Mouse (Mus musculus) olfactory bulb, adult 2 months (tissue): ENCODE measurements around the gene Ascl1. TPM values are rescaled to one million over a fixed set of nuclear protein-coding genes. Genes with fewer than 3 reads are reported as not detected.

Experiments
- H3K27ac ChIP-seq: fragments of 200-500 bp; 2 replicates; pipeline ENCODE4 v1.5.1; 2012; ENCODE audit warnings: low read depth, low read length; ENCODE audit not compliant: insufficient read depth
- H3K4me1 ChIP-seq: fragments of 200-500 bp; 2 replicates; pipeline ENCODE4 v1.6.1; 2012; ENCODE audit warnings: low read length; ENCODE audit not compliant: control insufficient read depth, insufficient read depth
- H3K4me3 ChIP-seq: fragments of 200-500 bp; 2 replicates; pipeline ENCODE4 v1.5.1; 2012; ENCODE audit warnings: mild to moderate bottlenecking, low read depth, low read length, moderate library complexity; ENCODE audit not compliant: insufficient read depth
- CTCF ChIP-seq: fragments of 200-500 bp; IDR thresholded peaks from 2 replicates; pipeline ENCODE4 v1.5.1; 2012; ENCODE audit warnings: low read depth, mild to moderate bottlenecking, low read length, moderate library complexity; ENCODE audit not compliant: insufficient read depth
- POLR2A ChIP-seq: fragments of 200-500 bp; IDR thresholded peaks from 2 replicates; pipeline ENCODE4 v1.6.1; 2012; ENCODE audit warnings: mild to moderate bottlenecking, low read depth, low read length, moderate library complexity; ENCODE audit not compliant: insufficient read depth
- WGBS: fragments of 180-500 bp; shearing (Covaris S2); methylation state at CpG from one replicate; pipeline ENCODE4 v1.1.7; 2018; 5-methylcytosine and 5-hydroxymethylcytosine counted together
- polyA plus RNA-seq: library from polyadenylated mRNA; stranded (reverse); fragments of >200 nt; gene quantifications from 2 replicates; pipeline ENCODE4 v1.2.4, GENCODE M21; 2012; ENCODE audit warnings: low replicate concordance; ENCODE audit not compliant: missing spikeins, insufficient read depth, insufficient read length

Ascl1 gene
- polyA plus RNA-seq, 1 experiment: not detected

- Histone ChIP-seq H3K4me3 (no peak overlapping the region), H3K4me1 (peaks cover 11% of the 10 kb centered on the region), H3K27ac (no peak overlapping the region)
- WGBS: 98% methylated on average over 3 of the region's 3 CpGs
- no peak for TF ChIP-seq CTCF
- TF ChIP-seq POLR2A: no peak
Measured at GRCm38 (mm10) chr10:87450777-87451176, 42.7 kb downstream of the Ascl1 start.

DNA sequence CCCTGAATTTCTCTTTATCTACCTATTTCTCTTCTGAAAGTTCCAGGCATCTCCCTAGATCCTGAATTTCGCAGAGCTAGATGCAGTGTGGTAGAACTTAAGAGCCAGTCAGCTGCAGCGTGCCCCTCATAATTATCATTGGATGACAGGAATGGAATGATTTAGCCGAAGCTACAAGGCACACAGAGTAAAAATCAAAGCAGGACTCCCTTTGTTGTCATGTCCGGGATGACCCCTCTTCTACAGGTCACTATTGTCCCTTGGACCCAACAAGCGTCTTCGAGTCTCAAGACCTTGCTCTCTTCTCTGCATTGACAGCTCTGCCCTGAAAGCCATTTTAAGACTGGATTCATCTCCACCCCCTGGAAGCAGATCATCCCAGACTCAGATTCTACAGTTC lies 44.1 kb downstream of the Ascl1 start:
- WGBS: 93% methylated on average over 6 of the region's 6 CpGs
- Histone ChIP-seq H3K4me3 (no peak overlapping the region), H3K4me1 (peaks cover 11% of the 10 kb centered on the region), H3K27ac (no peak overlapping the region)
- TF ChIP-seq CTCF: no peak
- TF ChIP-seq POLR2A: no peak

- TF ChIP-seq CTCF: no peak
- TF ChIP-seq POLR2A: no peak
- H3K4me1 ChIP-seq: peaks cover 11% of the 10 kb centered on the region
- no peak overlapping the region for H3K4me3 ChIP-seq
- WGBS: 29% methylated on average over 5 of the region's 5 CpGs
- no peak overlapping the region for H3K27ac ChIP-seq
Measured at GRCm38 (mm10) chr10:87448257-87448656, 45.2 kb downstream of the Ascl1 start.

DNA sequence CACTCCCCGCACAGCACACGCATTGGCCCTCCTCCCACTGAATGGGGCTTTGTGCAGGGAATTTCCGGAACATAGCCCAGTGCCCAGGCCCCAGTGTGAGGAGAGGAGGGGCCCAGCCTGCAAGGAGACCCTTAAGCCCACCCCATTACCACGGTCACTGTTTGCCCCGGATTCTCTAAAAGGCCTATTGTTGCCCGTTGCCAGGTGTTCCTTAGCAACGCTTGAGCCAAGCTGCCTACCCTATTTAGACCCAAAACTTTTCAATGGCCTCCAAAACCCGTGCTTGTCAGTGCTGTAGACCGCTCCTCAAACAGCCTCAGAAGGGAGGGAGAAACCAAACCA lies 45.7 kb downstream of the Ascl1 start:
- no peak overlapping the region for H3K27ac ChIP-seq
- no peak overlapping the region for H3K4me3 ChIP-seq
- 6% methylated on average over 9 of the region's 9 CpGs for WGBS
- peaks cover 11% of the 10 kb centered on the region for H3K4me1 ChIP-seq
- TF ChIP-seq POLR2A: no peak
- no peak for TF ChIP-seq CTCF

DNA sequence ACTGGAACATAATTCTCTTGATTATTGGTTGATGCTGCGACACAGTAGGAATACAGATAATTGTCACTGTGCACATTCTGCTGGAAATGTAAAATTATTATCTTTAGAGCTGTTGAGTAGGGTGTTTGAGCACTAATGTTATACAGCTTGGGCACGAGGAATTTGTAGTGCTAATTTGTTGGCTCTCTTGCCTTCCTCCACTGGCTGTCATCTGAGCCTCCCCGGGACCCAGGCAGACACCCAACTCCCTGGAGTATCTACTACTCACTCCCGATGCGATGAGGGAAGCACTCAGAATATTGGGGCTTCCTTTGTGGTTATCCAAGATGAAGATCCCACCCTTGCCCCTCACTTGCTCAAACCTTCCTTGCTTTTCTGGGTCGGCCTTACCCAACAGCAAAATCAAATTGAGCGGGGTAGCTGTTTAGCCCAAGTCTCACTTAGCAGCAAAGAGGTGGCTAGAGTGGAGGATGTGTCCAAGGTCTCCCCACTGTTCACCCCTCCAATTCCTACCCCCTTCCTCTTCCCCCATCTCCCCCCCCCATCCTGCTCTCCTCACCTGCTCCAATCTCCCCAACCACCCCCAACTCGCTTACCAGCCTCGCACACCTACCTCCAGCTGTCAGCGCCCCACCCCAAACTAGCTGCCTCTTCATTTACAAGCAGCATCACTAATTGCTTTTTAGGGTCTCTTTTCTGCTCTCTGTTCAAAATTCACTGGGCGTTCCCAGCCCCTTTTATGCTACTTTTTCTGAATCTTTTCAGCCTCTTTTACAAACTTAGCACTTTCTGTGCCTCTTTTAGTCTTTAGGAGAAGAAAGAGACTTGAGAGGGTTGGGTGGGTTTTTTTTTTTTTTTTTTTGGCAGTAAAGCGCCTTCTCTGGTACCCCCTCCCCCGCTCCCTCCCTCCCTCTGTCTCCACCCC lies 46.4 kb downstream of the Ascl1 start:
- 0 out of 2 replicates have a peak overlapping the region, but pooled peaks have one; percentile 4 for H3K27ac ChIP-seq
- H3K4me1 ChIP-seq: peaks cover 11% of the 10 kb centered on the region
- WGBS: 9% methylated on average over 13 of the region's 13 CpGs
- no peak for TF ChIP-seq POLR2A
- no peak overlapping the region for H3K4me3 ChIP-seq

DNA sequence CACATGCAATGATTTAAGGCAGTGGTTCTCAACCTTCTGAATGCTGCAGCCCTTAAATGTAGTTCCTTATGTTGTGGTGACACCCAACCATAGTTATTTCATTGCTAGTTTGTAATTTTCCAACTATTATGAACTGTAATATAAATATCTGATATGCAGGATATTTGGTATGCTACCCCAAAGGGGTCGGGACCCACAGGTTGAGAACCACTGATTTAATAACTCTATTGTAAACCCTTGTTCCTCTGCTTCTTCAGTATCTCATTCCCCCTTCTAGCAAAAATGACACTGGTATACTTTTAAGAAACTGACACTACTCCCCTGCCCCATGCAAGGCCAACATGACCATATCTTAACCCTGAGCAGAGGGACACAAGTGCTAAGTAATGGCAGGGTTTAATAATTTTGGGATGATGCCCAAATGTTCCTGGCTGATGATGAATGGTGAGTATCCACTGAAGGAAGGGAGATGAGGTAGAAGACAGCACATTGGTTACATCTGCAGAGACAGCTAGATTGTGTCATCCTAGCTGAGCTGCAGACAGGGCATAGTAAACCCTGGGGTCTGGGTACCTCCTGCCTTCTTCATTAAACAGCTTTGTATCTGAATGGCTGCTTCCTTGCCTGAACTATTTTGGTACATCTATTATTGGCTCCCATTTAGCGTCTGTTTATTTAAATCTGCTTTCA lies 47.2 kb downstream of the Ascl1 start:
- 43% methylated on average over 2 of the region's 2 CpGs for WGBS
- peaks cover 11% of the 10 kb centered on the region for H3K4me1 ChIP-seq
- no peak overlapping the region for H3K4me3 ChIP-seq
- TF ChIP-seq POLR2A: no peak
- TF ChIP-seq CTCF: no peak
- no peak overlapping the region for H3K27ac ChIP-seq

Other genes starting within 250 kb of the Ascl1 start
- gene Pah, start 28.1 kb upstream of the Ascl1 start, polyA plus RNA-seq: not detected in 2 replicates